Mouse (Mus musculus): ENCODE measurements around the gene 1700016K19Rik. TPM values are rescaled to one million over a fixed set of nuclear protein-coding genes. Genes with fewer than 3 reads are reported as not detected.

Gene 1700016K19Rik
- polyA plus RNA-seq, 1 experiment from 2014 or later: 1.5 TPM

DNA sequence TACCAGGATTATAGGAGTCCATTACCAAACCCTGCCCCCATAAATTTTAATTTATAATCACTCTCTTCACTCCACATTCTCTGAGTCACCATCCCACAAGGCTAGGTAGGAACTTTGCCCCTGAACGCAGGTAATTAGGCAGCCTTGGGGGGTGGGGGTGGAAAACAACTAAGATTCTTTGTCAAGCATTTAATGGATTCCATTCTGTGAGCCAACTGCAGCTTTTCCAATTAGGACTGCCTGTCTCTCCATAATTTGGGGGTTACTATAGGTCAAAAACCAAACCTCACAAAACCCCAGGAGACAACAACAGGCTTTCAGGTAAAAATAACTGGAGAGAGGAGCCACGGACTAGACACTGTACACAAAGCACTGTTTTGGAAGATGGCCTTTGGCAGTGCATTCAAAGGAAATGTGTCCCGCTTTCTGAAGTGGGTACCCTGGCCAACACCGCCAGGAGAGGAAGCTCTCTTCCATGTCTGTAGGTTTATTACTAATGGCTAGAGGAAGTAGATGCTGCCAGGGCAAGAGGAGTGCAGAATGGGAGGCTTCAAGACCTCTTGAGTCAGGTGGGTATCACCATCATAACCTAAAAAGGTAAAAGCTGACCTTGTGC, 41.2 kb downstream of the 1700016K19Rik start:
- no peak overlapping the region for H3K27ac ChIP-seq
- H3K36me3 ChIP-seq (ENCODE audit: poor library complexity, severe bottlenecking): peaks cover 11% of the 10 kb centered on the region
- no peak overlapping the region for H3K9ac ChIP-seq
- no peak overlapping the region for H3K4me3 ChIP-seq
- ATAC-seq: no peak
- no peak overlapping the region for H3K4me2 ChIP-seq
- 62% methylated on average over 4 of the region's 4 CpGs for WGBS
- H3K27me3 ChIP-seq: no peaks in the 10 kb centered on the region
- H3K4me1 ChIP-seq: peaks cover 4% of the 10 kb centered on the region; the same call in 1 of the 2 replicates
- H3K9me3 ChIP-seq (replicated peaks): no peaks in the 10 kb centered on the region

- 76% methylated on average over 10 of the region's 10 CpGs for WGBS
- Histone ChIP-seq H3K4me2 (no peak overlapping the region), H3K4me3 (no peak overlapping the region), H3K9me3 (replicated peaks) (no peaks in the 10 kb centered on the region), H3K4me1 (peaks cover 4% of the 10 kb centered on the region; the same call in 1 of the 2 replicates), H3K27ac (no peak overlapping the region), H3K9ac (no peak overlapping the region), H3K27me3 (no peaks in the 10 kb centered on the region), H3K36me3 (ENCODE audit: poor library complexity, severe bottlenecking) (peaks cover 23% of the 10 kb centered on the region)
- no peak for ATAC-seq
Observed at GRCm38 (mm10) chr11:76042041-76042638, 42.4 kb downstream of the 1700016K19Rik start.

DNA sequence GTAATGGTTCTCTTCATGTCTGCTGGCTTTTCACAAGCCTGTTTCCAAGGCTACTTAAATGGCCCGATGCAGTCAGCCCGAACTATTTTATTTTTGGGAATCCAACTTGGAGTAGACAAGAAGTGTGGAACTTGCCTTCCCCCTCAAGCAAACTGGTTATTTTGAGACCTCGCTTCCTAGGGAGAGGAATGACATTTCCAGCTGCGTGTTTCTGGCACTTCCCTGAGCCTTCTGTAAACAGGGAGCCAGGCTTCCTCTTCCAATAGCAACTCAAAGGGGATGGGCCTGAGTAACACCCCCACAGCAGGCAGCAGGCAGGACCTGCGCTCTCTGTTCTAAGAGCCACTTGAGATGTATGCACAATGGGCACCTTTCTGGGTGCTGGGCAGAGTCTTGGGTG, 43.2 kb downstream of the 1700016K19Rik start:
- H3K27ac ChIP-seq: no peak overlapping the region
- H3K27me3 ChIP-seq: no peaks in the 10 kb centered on the region
- ATAC-seq: no peak
- no peak overlapping the region for H3K4me2 ChIP-seq
- no peak overlapping the region for H3K4me3 ChIP-seq
- peaks cover 27% of the 10 kb centered on the region for H3K36me3 ChIP-seq (ENCODE audit: poor library complexity, severe bottlenecking)
- H3K4me1 ChIP-seq: peaks cover 4% of the 10 kb centered on the region; the same call in 1 of the 2 replicates
- H3K9me3 ChIP-seq (replicated peaks): no peaks in the 10 kb centered on the region
- 56% methylated on average over 5 of the region's 5 CpGs for WGBS
- H3K9ac ChIP-seq: no peak overlapping the region

DNA sequence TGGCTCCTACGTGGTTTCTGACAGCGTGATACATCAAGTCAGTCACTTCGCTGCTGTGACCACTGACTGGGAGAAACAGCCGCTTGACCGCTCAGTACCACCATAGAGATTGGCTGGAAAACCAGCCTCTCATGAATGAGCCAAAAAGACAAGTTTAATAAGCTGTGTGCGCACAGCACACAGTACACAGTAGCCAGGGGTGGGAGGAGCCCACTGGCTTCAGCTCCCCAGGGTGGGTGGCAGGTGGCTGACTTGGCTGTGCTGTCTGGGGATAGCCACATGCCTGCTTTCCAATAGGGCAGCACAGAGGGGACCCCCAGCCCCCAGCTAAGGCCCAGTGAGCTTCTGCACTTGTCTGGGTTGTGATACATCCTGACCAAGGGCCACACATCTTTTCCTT, 44.8 kb downstream of the 1700016K19Rik start:
- Histone ChIP-seq H3K27ac (no peak overlapping the region), H3K9ac (no peak overlapping the region)
- 91% methylated on average over 6 of the region's 6 CpGs for WGBS

GRCm38 (mm10) chr11:76045367-76045766, 45.7 kb downstream of the 1700016K19Rik start:
- Histone ChIP-seq H3K9me3 (replicated peaks) (no peaks in the 10 kb centered on the region), H3K27me3 (no peaks in the 10 kb centered on the region), H3K27ac (no peak overlapping the region), H3K36me3 (ENCODE audit: poor library complexity, severe bottlenecking) (peaks cover 30% of the 10 kb centered on the region), H3K4me2 (no peak overlapping the region), H3K9ac (no peak overlapping the region), H3K4me3 (no peak overlapping the region), H3K4me1 (peaks cover 4% of the 10 kb centered on the region; the same call in 1 of the 2 replicates)
- ATAC-seq: no peak
- WGBS: 85% methylated on average over 6 of the region's 6 CpGs

More for the DNA sequence above, 44.8 kb downstream of the 1700016K19Rik start:
- H3K27me3 ChIP-seq: no peaks in the 10 kb centered on the region
- H3K4me2 ChIP-seq: no peak overlapping the region
- H3K9me3 ChIP-seq (replicated peaks): no peaks in the 10 kb centered on the region
- H3K36me3 ChIP-seq (ENCODE audit: poor library complexity, severe bottlenecking): peaks cover 30% of the 10 kb centered on the region
- H3K4me3 ChIP-seq: no peak overlapping the region
- H3K4me1 ChIP-seq: peaks cover 4% of the 10 kb centered on the region; the same call in 1 of the 2 replicates
- ATAC-seq: no peak

DNA sequence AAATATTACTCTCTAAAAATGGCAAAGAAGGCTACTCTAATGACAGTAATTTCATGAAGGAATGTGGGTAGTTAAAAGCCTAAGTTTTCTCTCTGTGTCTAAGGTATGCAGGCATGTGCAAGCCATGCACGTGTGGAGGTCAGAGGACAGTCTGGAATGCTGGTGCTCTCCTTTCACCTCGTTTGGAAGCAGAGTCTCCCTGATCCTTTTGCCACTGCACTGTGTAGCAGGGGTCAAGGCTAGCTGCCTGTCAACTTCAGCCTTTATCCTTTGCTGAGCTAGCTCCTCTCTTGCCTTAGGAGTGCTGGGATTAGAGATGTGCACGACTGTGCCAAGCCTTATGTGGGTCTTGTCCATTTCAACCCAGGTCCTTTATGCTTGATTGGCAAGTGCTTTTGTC, 50.8 kb downstream of the 1700016K19Rik start:
- Histone ChIP-seq H3K4me1 (no peaks in the 10 kb centered on the region), H3K4me3 (no peak overlapping the region), H3K36me3 (ENCODE audit: poor library complexity, severe bottlenecking) (peaks cover 25% of the 10 kb centered on the region), H3K27ac (no peak overlapping the region), H3K4me2 (no peak overlapping the region), H3K9me3 (replicated peaks) (no peaks in the 10 kb centered on the region), H3K9ac (no peak overlapping the region), H3K27me3 (no peaks in the 10 kb centered on the region)
- 25% methylated on average over 3 of the region's 3 CpGs for WGBS
- no peak for ATAC-seq

DNA sequence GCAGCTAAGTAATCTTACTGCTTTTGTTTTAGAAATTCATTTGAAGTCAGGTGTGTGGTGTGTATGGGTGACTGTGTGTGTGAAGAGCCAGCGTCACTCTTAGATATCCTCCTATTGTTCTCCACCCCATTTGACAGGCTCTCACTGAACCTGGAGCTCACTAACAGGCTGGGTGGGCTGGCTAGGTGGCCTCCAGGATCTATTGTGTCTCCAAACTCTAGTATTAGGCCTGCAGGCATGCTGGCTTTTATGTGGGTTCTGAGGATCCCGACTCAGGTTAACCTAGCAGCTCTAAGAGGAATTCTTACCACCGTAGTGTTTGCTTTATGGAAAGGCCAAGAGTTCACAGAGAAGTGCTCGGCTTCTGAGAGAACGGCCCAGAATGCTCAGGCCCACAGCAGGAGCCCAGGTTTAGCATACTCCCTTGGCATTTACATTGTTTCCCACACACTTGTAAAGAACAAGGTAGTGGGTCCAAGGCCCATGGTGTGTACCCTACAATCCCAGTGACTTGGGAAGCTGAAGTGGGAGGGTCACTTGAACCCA, 51.3 kb downstream of the 1700016K19Rik start:
- H3K27me3 ChIP-seq: no peaks in the 10 kb centered on the region
- no peak overlapping the region for H3K4me2 ChIP-seq
- H3K36me3 ChIP-seq (ENCODE audit: poor library complexity, severe bottlenecking): peaks cover 25% of the 10 kb centered on the region
- no peak overlapping the region for H3K9ac ChIP-seq
- 38% methylated on average over 5 of the region's 5 CpGs for WGBS
- H3K4me3 ChIP-seq: no peak overlapping the region
- no peaks in the 10 kb centered on the region for H3K4me1 ChIP-seq
- no peak for ATAC-seq
- no peak overlapping the region for H3K27ac ChIP-seq
- H3K9me3 ChIP-seq (replicated peaks): no peaks in the 10 kb centered on the region

DNA sequence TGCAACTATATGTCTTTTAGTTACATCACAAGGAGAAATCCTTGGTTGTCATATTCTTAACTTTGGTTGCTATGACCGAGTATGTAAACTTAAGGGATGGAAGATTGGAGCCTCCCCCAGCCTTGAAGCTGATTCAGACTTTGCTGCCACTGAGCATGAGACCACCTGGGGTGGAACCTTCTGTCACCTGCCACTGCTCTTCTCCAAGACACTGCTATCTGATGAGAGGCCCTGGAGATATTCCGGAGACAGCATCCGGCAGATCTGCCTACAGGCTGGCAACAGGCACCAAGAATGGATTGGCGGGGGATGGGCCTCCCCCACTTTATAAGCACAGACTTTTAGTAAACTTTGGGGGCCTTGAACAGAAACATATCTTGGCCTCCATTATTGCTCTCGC, 52.8 kb downstream of the 1700016K19Rik start:
- ATAC-seq: no peak
- Histone ChIP-seq H3K27ac (no peak overlapping the region), H3K9ac (no peak overlapping the region), H3K9me3 (replicated peaks) (no peaks in the 10 kb centered on the region), H3K36me3 (ENCODE audit: poor library complexity, severe bottlenecking) (peaks cover 13% of the 10 kb centered on the region), H3K27me3 (no peaks in the 10 kb centered on the region), H3K4me3 (no peak overlapping the region), H3K4me2 (no peak overlapping the region), H3K4me1 (no peaks in the 10 kb centered on the region)
- WGBS: 91% methylated on average over 5 of the region's 5 CpGs

Other genes starting within 250 kb of the 1700016K19Rik start
- gene Doc2b, start 203.9 kb upstream of the 1700016K19Rik start, polyA plus RNA-seq (2015; fragmentation: Nextera tagmentation; extraction: Ambion mirVana): 0.92 and 1.2 TPM in 2 replicates
- 1.1 and 1.3 TPM in 2 replicates for gene Rph3al, start 61.5 kb upstream of the 1700016K19Rik start, polyA plus RNA-seq (2015; fragmentation: Nextera tagmentation; extraction: Ambion mirVana)
- 4.9 and 5.3 TPM in 2 replicates for gene Rflnb, start 27.9 kb downstream of the 1700016K19Rik start, polyA plus RNA-seq (2015; fragmentation: Nextera tagmentation; extraction: Ambion mirVana)
- 55.6 and 59.8 TPM in 2 replicates for gene Vps53, start 179.7 kb downstream of the 1700016K19Rik start, polyA plus RNA-seq (2015; fragmentation: Nextera tagmentation; extraction: Ambion mirVana)
- 20.8 and 25.5 TPM in 2 replicates for gene Fam57a, start 179.8 kb downstream of the 1700016K19Rik start, polyA plus RNA-seq (2015; fragmentation: Nextera tagmentation; extraction: Ambion mirVana)
- 0.89 TPM in 1 of 2 replicates, not detected in the other for gene Dbil5, start 217.7 kb downstream of the 1700016K19Rik start, polyA plus RNA-seq (2015; fragmentation: Nextera tagmentation; extraction: Ambion mirVana)
- 18.3 and 29.0 TPM in 2 replicates for gene Gemin4, start 217.8 kb downstream of the 1700016K19Rik start, polyA plus RNA-seq (2015; fragmentation: Nextera tagmentation; extraction: Ambion mirVana)
- 20.4 and 23.8 TPM in 2 replicates for gene Mrm3, start 243.8 kb downstream of the 1700016K19Rik start, polyA plus RNA-seq (2015; fragmentation: Nextera tagmentation; extraction: Ambion mirVana)
- 129 and 133 TPM in 2 replicates for gene Glod4, start 243.8 kb downstream of the 1700016K19Rik start, polyA plus RNA-seq (2015; fragmentation: Nextera tagmentation; extraction: Ambion mirVana)

Data from forebrain, embryonic 13.5 days (tissue).